Mouse (Mus musculus) kidney, postnatal 36 days (tissue): Measurements from ENCODE around the gene Rdh13.
A peak's percentile ranks its signal among the peaks of the same experiment; 100 is the strongest.

Source experiments
- DNase-seq, 2 experiments: peaks; one replicate each; pipeline ENCODE4 v3.0.0; 2021 to 2022; ENCODE audit warnings: mixed read lengths in 2 of 2

The Rdh13 gene

GRCm38 (mm10) chr7:4445216-4445791 lies at the start of gene Rdh13:
Rdh13 (minus strand) TSS chr7:4445649.
- DNase-seq = peak; percentile 93 to 95

- no peak for DNase-seq
These were observed 48.5 kb upstream of the Rdh13 start for GRCm38 (mm10) chr7:4493991-4494390.

- no peak for DNase-seq
These were observed 47.1 kb upstream of the Rdh13 start for GRCm38 (mm10) chr7:4492284-4493224.

- peak; percentile 44 to 47 for DNase-seq
These were observed 45.9 kb upstream of the Rdh13 start for GRCm38 (mm10) chr7:4491308-4491707.

- no peak for DNase-seq
These were observed 36.8 kb upstream of the Rdh13 start for GRCm38 (mm10) chr7:4482281-4482680.

- peak; percentile 34 to 72 for DNase-seq
These were observed 34.2 kb upstream of the Rdh13 start for GRCm38 (mm10) chr7:4479674-4480073.

GRCm38 (mm10) chr7:4478796-4479291 lies 33.4 kb upstream of the Rdh13 start:
- DNase-seq = no peak

GRCm38 (mm10) chr7:4478021-4478795 lies 32.8 kb upstream of the Rdh13 start:
- peak; percentile 78 to 89 for DNase-seq

GRCm38 (mm10) chr7:4473940-4474339 lies 28.5 kb upstream of the Rdh13 start:
- DNase-seq = no peak

GRCm38 (mm10) chr7:4471179-4471555 lies 25.7 kb upstream of the Rdh13 start:
- DNase-seq = peak; percentile 85 to 94

GRCm38 (mm10) chr7:4470275-4471178 lies 25.1 kb upstream of the Rdh13 start:
- DNase-seq = peak; percentile 78 to 88

GRCm38 (mm10) chr7:4467801-4468200 lies 22.4 kb upstream of the Rdh13 start:
- DNase-seq = no peak

GRCm38 (mm10) chr7:4464194-4464824 lies 18.9 kb upstream of the Rdh13 start:
- peak; percentile 70 to 77 for DNase-seq

GRCm38 (mm10) chr7:4460576-4461434 lies 15.4 kb upstream of the Rdh13 start, which contains the start of gene Eps8l1:
Eps8l1 (plus strand) TSS chr7:4460674.
- peak in 1 of 2 experiments; percentile 24 for DNase-seq

- peak; percentile 23 to 30 for DNase-seq
These were observed 7.2 kb upstream of the Rdh13 start for GRCm38 (mm10) chr7:4452644-4453043.

- peak in 1 of 2 experiments; percentile 23 for DNase-seq
These were observed 3.8 kb upstream of the Rdh13 start for GRCm38 (mm10) chr7:4449211-4449610.

GRCm38 (mm10) chr7:4448439-4448838 lies 3.0 kb upstream of the Rdh13 start:
- no peak for DNase-seq

- no peak for DNase-seq
These were observed 1.7 kb upstream of the Rdh13 start for GRCm38 (mm10) chr7:4447138-4447537.

- DNase-seq = no peak
These were observed 4.9 kb downstream of the Rdh13 start for GRCm38 (mm10) chr7:4440549-4440948.

GRCm38 (mm10) chr7:4437721-4438120 lies 7.7 kb downstream of the Rdh13 start:
- no peak for DNase-seq
